Mouse (Mus musculus): ENCODE results near the gene Lnx1. TPM values are rescaled to one million over a fixed set of nuclear protein-coding genes. Genes with fewer than 3 reads are reported as not detected.

The Lnx1 gene
- total and polyA plus RNA-seq, 2 experiments from 2014 or later: 17.8 to 32.0 TPM

- Histone ChIP-seq H3K4me2 (ENCODE audit: low read depth, low read length) (no peak overlapping the region), H3K27me3 (ENCODE audit: insufficient read depth, low read length) (no peaks in the 10 kb centered on the region), H3K9me3 (ENCODE audit: low read length) (no peaks in the 10 kb centered on the region), H3K4me3 (ENCODE audit: low read length) (no peak overlapping the region), H3K27ac (no peak overlapping the region), H3K9ac (replicated peaks; ENCODE audit: low read length) (no peak overlapping the region), H3K36me3 (ENCODE audit: insufficient read depth, low read length) (no peaks in the 10 kb centered on the region), H3K4me1 (ENCODE audit: insufficient read depth, low read length) (no peaks in the 10 kb centered on the region)
- 69% methylated on average over 5 of the region's 6 CpGs for WGBS
- ATAC-seq (no peak), DNase-seq (ENCODE audit: low spot score) (no peak)
- TF ChIP-seq CTCF (IDR thresholded peaks at IDR 0.05; ENCODE audit: low read depth): no peak
These were observed 55.1 kb downstream of the Lnx1 start for GRCm38 (mm10) chr5:74647584-74647984.

GRCm38 (mm10) chr5:74642291-74642690 lies 60.4 kb downstream of the Lnx1 start:
- no peak overlapping the region for H3K4me3 ChIP-seq (ENCODE audit: low read length)
- no peak for ATAC-seq
- H3K4me1 ChIP-seq (ENCODE audit: insufficient read depth, low read length): no peaks in the 10 kb centered on the region
- no peaks in the 10 kb centered on the region for H3K27me3 ChIP-seq (ENCODE audit: insufficient read depth, low read length)
- no peaks in the 10 kb centered on the region for H3K36me3 ChIP-seq (ENCODE audit: insufficient read depth, low read length)
- WGBS: 87% methylated on average over 2 of the region's 2 CpGs
- H3K9ac ChIP-seq (replicated peaks; ENCODE audit: low read length): no peak overlapping the region
- no peak overlapping the region for H3K4me2 ChIP-seq (ENCODE audit: low read depth, low read length)
- no peak for DNase-seq (ENCODE audit: low spot score)
- no peaks in the 10 kb centered on the region for H3K9me3 ChIP-seq (ENCODE audit: low read length)
- TF ChIP-seq CTCF (IDR thresholded peaks at IDR 0.05; ENCODE audit: low read depth): no peak
- H3K27ac ChIP-seq: no peak overlapping the region

GRCm38 (mm10) chr5:74641000-74641399 lies 61.7 kb downstream of the Lnx1 start:
- Histone ChIP-seq H3K9ac (replicated peaks; ENCODE audit: low read length) (no peak overlapping the region), H3K27me3 (ENCODE audit: insufficient read depth, low read length) (no peaks in the 10 kb centered on the region), H3K4me2 (ENCODE audit: low read depth, low read length) (no peak overlapping the region), H3K9me3 (ENCODE audit: low read length) (no peaks in the 10 kb centered on the region), H3K4me1 (ENCODE audit: insufficient read depth, low read length) (no peaks in the 10 kb centered on the region), H3K4me3 (ENCODE audit: low read length) (no peak overlapping the region), H3K36me3 (ENCODE audit: insufficient read depth, low read length) (no peaks in the 10 kb centered on the region), H3K27ac (no peak overlapping the region)
- ATAC-seq (peak; percentile 43; the same call in 1 of the 2 replicates), DNase-seq (ENCODE audit: low spot score) (peak; percentile 34)
- 41% methylated on average over 6 of the region's 6 CpGs for WGBS
- peak; percentile 62 for TF ChIP-seq CTCF (IDR thresholded peaks at IDR 0.05; ENCODE audit: low read depth)

- no peak for TF ChIP-seq CTCF (IDR thresholded peaks at IDR 0.05; ENCODE audit: low read depth)
- Histone ChIP-seq H3K27ac (no peak overlapping the region), H3K4me3 (ENCODE audit: low read length) (no peak overlapping the region), H3K9me3 (ENCODE audit: low read length) (no peaks in the 10 kb centered on the region), H3K36me3 (ENCODE audit: insufficient read depth, low read length) (no peaks in the 10 kb centered on the region), H3K27me3 (ENCODE audit: insufficient read depth, low read length) (no peaks in the 10 kb centered on the region), H3K9ac (replicated peaks; ENCODE audit: low read length) (no peak overlapping the region), H3K4me2 (ENCODE audit: low read depth, low read length) (no peak overlapping the region), H3K4me1 (ENCODE audit: insufficient read depth, low read length) (no peaks in the 10 kb centered on the region)
- WGBS: 87% methylated on average over 4 of the region's 4 CpGs
- no peak for ATAC-seq
- DNase-seq (ENCODE audit: low spot score): no peak
These were observed 62.2 kb downstream of the Lnx1 start for GRCm38 (mm10) chr5:74640504-74640903.

GRCm38 (mm10) chr5:74639516-74639915 lies 63.2 kb downstream of the Lnx1 start:
- no peaks in the 10 kb centered on the region for H3K27me3 ChIP-seq (ENCODE audit: insufficient read depth, low read length)
- H3K27ac ChIP-seq: no peak overlapping the region
- no peak overlapping the region for H3K9ac ChIP-seq (replicated peaks; ENCODE audit: low read length)
- ATAC-seq: no peak
- DNase-seq (ENCODE audit: low spot score): no peak
- H3K4me2 ChIP-seq (ENCODE audit: low read depth, low read length): no peak overlapping the region
- H3K4me1 ChIP-seq (ENCODE audit: insufficient read depth, low read length): no peaks in the 10 kb centered on the region
- no peaks in the 10 kb centered on the region for H3K36me3 ChIP-seq (ENCODE audit: insufficient read depth, low read length)
- WGBS: 93% methylated on average over 6 of the region's 6 CpGs
- no peaks in the 10 kb centered on the region for H3K9me3 ChIP-seq (ENCODE audit: low read length)
- no peak overlapping the region for H3K4me3 ChIP-seq (ENCODE audit: low read length)
- no peak for TF ChIP-seq CTCF (IDR thresholded peaks at IDR 0.05; ENCODE audit: low read depth)

GRCm38 (mm10) chr5:74634391-74634790 lies 68.3 kb downstream of the Lnx1 start:
- WGBS: 94% methylated on average over 3 of the region's 3 CpGs
- Histone ChIP-seq H3K36me3 (ENCODE audit: insufficient read depth, low read length) (no peaks in the 10 kb centered on the region), H3K9ac (replicated peaks; ENCODE audit: low read length) (no peak overlapping the region), H3K9me3 (ENCODE audit: low read length) (no peaks in the 10 kb centered on the region), H3K4me2 (ENCODE audit: low read depth, low read length) (no peak overlapping the region), H3K27ac (no peak overlapping the region), H3K4me1 (ENCODE audit: insufficient read depth, low read length) (0 out of 2 replicates have a peak, but pooled peaks cover 3% of the 10 kb centered on the region), H3K4me3 (ENCODE audit: low read length) (no peak overlapping the region), H3K27me3 (ENCODE audit: insufficient read depth, low read length) (no peaks in the 10 kb centered on the region)
- no peak for TF ChIP-seq CTCF (IDR thresholded peaks at IDR 0.05; ENCODE audit: low read depth)
- ATAC-seq: no peak
- DNase-seq (ENCODE audit: low spot score): no peak

GRCm38 (mm10) chr5:74633453-74633852 lies 69.3 kb downstream of the Lnx1 start:
- Histone ChIP-seq H3K9me3 (ENCODE audit: low read length) (no peaks in the 10 kb centered on the region), H3K27me3 (ENCODE audit: insufficient read depth, low read length) (no peaks in the 10 kb centered on the region), H3K36me3 (ENCODE audit: insufficient read depth, low read length) (no peaks in the 10 kb centered on the region), H3K4me2 (ENCODE audit: low read depth, low read length) (no peak overlapping the region), H3K27ac (no peak overlapping the region), H3K9ac (replicated peaks; ENCODE audit: low read length) (no peak overlapping the region), H3K4me3 (ENCODE audit: low read length) (no peak overlapping the region), H3K4me1 (ENCODE audit: insufficient read depth, low read length) (0 out of 2 replicates have a peak, but pooled peaks cover 3% of the 10 kb centered on the region)
- WGBS: 82% methylated on average over 6 of the region's 6 CpGs
- TF ChIP-seq CTCF (IDR thresholded peaks at IDR 0.05; ENCODE audit: low read depth): no peak
- no peak for DNase-seq (ENCODE audit: low spot score)
- no peak for ATAC-seq
